Mouse (Mus musculus) lung, postnatal 25 days (tissue): ENCODE data around the gene Dhdds.

ENCODE experiments used
- DNase-seq: peaks from one replicate; pipeline ENCODE4 v3.0.0; 2022; ENCODE audit warnings: low spot score

Gene Dhdds

DNA sequence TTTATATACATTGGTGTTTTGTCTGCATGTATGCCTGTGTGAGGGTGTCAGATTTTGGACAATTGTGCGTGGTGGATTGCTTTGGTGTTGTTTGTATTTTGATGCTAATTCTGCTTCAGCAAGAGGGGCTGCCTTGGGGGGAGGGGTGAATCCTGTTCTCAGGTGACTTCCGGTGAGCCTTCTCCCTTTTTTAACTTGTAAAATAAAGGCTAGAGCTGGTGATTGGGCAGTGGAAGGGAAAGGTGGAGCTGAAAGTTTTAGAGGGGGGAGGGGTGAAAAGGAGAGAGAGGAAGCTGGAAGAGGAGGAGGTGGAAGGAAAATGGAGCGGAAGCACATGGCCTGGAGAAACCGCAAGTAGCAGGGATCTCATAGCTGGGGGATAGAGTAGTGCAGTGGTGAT lies 44.4 kb downstream of the Dhdds start:
- DNase-seq = no peak

DNA sequence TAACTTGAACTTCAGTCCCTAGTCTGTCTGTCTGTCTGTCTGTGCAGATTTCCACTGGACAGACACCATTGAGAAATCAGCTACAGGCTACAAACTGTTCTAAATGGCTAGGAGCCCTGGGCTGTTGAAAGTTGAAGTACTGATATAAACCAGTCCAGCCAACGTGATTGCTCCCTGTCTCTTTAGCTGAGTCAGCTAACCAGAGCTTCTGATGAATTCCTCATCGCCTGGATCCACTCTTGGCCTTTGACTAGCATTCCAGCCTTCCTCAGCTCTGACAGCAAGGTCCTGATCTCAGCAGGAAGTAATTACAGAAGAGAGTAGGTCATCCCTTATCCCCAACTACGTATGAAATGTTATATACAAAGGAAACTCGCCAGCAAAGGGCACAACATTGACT lies 54.0 kb downstream of the Dhdds start:
- no peak for DNase-seq

DNA sequence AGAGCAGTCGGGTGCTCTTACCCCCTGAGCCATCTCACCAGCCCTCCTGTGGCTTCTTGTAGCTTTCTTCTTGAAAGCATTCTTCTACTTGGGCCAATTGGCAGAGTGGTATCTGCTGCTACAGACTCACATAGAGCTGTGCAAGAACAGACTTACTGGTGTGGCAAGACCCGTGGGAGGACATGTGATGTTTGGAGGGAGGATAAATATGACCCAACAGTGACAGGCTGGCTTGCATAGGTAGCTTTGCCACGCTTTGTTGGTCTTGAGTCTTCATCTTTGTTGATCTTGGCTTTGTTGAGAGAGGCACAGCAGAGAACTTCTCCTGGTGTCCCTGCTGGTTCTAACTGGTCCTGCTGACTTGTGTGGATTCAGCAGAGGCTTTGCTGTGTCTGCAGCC lies 56.9 kb downstream of the Dhdds start:
- peak; percentile 31 for DNase-seq

DNA sequence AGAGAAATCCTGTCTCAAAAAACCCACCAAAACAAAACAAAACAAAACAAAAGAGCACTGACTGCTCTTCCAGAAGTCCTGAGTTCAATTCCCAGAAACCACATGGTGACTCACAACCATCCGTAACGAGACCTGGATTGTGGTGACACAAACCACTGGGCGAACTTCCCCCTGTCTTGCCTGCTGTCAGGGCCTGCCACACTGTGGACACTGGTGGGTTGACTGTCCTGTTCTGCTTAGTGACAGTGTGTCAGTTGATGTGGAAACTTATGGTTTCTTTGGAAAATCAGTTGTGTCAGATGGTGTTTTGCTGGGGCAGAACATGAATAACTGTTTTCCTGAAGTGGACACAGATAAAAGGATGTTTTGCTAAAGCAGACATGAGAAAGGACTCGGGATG lies 58.0 kb downstream of the Dhdds start:
- no peak for DNase-seq

DNA sequence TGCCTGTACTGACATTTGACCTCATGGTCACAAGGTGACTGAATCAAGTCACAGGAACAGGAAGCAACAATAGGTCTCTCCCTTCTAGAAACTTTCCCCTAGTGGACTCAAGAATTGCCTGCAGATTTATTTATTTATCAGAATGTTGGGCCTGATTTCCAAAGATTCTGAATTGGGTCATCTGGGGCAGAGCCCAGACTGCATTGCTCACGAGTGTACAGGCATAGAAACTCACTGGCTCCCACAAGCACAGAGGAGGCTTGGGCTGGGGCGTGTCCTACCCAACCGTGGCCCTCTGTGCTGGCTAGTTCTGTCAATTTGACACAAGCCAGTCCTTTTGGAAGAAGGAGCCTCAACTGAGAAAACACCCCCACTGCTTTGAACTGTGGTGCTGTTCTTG lies 59.1 kb downstream of the Dhdds start:
- DNase-seq = no peak

DNA sequence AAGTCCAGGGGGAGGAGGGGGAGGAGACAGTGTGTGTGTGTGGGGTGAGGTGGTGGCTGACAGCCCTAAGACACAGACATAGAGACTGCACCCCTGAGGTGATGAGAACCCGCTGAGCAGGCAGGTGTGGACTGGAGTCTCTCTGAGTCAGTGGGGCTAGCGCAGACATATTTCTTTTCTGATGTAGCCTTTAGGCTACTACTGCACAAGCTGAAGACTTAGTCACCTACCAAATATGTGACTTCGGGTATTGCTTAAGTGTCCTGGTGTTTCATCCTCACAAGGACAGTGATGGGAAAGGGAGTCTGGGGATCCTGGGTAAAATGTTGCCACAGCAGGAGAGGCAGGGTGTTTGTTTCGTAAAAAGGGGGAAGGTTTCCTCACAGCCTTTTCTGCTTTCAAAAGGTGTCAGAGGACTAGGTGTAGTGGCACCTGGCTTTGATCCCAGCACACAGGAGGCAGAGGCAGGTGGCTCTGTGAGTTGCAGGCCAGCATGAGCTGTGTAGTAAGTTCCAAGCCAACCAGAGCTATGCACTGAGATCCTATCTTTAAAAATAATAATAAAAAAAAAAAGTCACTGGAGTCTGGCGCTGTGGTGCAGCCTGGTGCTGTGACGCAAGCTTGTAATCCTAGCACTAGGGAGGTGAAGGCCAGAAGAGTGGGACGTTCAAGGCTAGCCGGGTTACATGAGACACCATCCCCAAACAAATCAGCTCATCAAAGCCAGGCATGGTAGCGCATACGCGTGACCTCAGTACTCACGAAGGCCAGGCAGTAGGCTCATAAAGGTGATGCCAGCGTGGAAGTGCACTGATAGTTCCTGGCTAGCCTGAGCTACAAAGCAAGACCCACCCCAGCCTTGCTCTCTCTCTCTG lies 60.1 kb downstream of the Dhdds start:
- no peak for DNase-seq

DNA sequence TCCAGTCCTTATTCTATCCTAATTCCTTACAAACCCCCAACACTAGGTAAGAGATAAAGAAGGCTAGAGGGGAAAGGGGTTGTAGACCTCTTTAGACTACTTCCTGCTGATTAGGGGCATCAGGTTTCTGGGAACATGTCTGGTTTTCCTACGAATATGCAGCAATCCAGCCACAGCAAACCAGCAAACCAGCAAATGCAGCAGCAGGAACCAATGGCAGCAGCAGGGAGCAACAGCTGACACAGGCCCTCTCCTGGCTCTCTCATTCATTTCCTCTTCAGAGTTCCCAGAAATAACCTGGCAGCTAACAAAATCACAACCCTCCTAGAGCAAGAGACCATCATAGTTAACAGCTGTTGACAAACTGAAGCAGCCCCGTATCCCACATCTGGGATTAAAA lies 62.6 kb downstream of the Dhdds start:
- no peak for DNase-seq

DNA sequence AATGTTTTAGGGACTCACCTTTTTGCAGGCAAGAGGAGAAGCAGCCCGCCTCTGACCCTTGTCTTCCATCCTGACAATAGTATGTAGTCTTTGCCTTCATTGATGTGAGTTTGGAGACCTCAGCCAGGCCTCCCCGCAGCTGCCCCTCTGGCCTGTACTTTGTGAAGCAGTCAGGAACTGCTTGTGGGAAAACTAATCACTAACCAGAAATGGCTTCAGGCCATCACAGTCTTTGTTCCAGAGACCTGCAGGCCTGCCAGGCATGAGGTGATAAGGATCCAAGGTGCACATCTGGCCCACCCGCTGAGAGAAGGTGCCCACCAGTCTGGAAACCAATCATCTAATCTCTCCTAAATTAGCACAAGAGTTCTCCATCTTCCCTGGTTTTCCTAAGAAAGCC lies 68.9 kb downstream of the Dhdds start:
- DNase-seq = no peak

DNA sequence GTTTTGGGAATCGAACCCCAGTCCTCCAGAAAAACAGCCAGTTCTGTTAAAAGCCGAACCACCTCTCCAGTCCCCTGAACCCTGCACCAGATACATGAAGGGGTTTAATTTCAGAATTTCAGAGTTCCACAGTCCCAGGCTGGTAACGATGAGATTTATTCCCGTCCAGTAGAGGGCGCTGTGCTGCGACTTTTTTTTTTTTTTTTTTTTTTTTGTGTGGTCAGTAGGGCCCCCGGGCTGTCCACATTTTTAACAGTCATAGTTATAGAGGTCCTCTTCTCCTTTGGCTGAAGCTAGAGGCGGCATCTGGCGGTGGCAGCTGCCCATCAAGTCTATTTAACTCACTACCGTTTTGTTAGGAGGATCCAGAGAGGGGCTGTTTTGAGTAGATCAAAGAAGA lies 69.4 kb downstream of the Dhdds start:
- no peak for DNase-seq

DNA sequence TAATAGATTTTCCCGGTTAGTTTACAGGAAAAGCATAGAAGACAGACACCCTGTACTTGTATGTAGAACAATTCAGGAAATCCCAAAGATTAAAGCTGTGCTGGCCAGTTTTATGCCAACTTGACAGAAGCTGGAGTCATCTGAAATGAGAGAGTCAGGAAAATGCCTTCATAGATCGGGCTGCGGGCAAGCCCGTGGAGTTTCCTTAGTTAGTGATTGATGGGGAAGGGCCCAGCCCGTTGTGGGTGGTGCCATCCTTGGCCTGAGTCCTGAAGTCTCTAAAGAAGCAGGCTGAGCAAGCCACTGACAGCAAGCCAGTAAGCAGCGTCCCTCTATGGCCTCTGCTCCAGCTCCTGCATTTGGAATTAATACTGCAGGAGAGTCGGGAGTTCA lies 71.4 kb downstream of the Dhdds start:
- DNase-seq = peak; percentile 58

DNA sequence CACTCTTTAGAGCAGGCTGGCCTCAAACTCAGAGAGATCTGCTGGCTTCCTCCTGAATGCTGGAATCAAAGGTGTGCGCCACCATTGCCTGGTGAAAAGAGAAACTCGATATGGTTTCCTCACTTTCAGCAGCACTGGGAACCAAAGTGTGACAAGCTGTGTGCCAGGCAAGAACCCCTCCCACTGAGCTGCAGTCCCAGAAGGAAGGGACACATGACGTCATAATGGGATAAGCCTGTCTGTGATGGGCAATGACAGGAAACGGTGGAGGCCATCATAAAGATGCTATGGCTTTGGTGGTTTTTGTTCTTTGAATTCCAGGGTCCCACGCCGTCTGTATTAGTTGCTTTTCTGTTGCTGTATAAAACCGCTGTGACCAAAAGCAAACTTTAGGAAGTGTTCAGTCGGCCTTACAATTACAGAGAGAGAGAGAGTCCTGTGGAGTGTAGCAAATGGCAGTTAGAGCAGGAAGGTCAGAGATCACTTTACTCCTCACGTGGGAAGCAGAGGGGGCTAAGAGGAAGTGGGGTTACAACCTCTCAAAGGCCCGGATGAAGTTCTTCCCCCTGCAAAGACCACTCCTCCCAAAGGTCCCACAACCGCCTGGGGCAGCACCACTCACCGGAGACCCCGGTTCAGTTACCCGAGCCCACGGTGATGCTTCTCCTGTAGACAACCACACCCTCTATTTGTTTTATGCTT lies 72.0 kb downstream of the Dhdds start:
- peak; percentile 58 for DNase-seq

DNA sequence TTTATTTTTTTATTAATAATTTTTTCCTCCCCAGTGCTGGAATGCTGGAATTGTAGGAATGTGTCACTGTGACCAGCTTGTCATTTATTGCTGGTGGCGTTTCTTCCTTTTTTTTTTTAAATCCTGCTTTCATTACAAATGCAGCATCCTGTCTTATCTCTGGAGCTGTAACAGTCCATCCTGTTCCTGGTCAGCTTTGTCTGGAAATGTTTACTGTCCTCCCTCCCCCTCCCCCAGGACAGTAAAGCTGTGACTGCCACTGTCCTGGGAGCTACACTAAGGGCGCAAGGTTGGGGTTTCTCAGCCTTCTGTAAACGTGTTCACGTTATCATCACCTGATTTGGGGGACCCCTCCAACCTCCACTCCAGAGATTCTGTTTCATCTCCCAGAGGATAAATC lies 75.5 kb downstream of the Dhdds start:
- peak; percentile 56 for DNase-seq

DNA sequence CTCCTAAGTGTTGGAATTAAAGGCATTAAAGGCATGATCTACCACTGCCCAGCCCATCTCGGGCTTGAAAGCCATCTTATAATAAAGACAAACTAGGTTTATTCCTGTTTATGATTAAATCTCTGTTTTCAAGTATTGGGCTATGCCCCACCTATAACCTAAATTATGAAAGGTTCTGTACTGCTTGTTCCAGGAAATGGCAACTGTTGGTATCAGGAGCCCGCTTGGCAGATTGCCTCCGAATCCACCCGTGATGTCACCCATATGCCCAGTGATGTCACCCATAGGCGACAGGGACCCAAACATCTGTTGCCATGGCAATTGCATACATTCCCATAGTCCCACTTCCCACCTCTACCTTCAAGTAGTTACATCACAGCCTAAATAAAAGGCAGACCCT lies 77.0 kb downstream of the Dhdds start:
- DNase-seq = no peak
